Mouse (Mus musculus) brain, embryonic 18.5 days (tissue): ENCODE data around the gene Sstr3.

Source experiments
- DNase-seq: peaks from one replicate; pipeline ENCODE4 v3.0.0-alpha.2; 2012; ENCODE audit warnings: low read depth, low spot score

Gene Sstr3

GRCm38 (mm10) chr15:78544561-78545001 is at the start of gene Sstr3:
Gene Sstr3 (minus strand): TSS chr15:78544685.
- no peak for DNase-seq

- DNase-seq: no peak
Observed at GRCm38 (mm10) chr15:78593896-78594425, 49.5 kb upstream of the Sstr3 start.

- DNase-seq: no peak
Observed at GRCm38 (mm10) chr15:78592452-78592968, 48.0 kb upstream of the Sstr3 start.

- DNase-seq: no peak
Observed at GRCm38 (mm10) chr15:78591680-78592451, 47.4 kb upstream of the Sstr3 start.

GRCm38 (mm10) chr15:78590785-78591184 is 46.3 kb upstream of the Sstr3 start:
- DNase-seq: no peak

GRCm38 (mm10) chr15:78589936-78590335 is 45.5 kb upstream of the Sstr3 start:
- DNase-seq: no peak

- DNase-seq: no peak
Observed at GRCm38 (mm10) chr15:78588900-78589299, 44.4 kb upstream of the Sstr3 start.

GRCm38 (mm10) chr15:78588049-78588448 is 43.6 kb upstream of the Sstr3 start:
- no peak for DNase-seq

- DNase-seq: peak; percentile 37
Observed at GRCm38 (mm10) chr15:78587050-78587994, 42.8 kb upstream of the Sstr3 start.

- DNase-seq: no peak
Observed at GRCm38 (mm10) chr15:78585404-78585803, 40.9 kb upstream of the Sstr3 start.

- no peak for DNase-seq
Observed at GRCm38 (mm10) chr15:78583352-78583751, 38.9 kb upstream of the Sstr3 start.

- no peak for DNase-seq
Observed at GRCm38 (mm10) chr15:78576284-78576810, 31.9 kb upstream of the Sstr3 start.

GRCm38 (mm10) chr15:78572658-78573397 is 28.3 kb upstream of the Sstr3 start, which contains the start of gene Rac2:
Gene Rac2 (minus strand): TSS chr15:78572783.
- DNase-seq: no peak

GRCm38 (mm10) chr15:78572270-78572600 is 27.8 kb upstream of the Sstr3 start:
- DNase-seq: no peak

- DNase-seq: no peak
Observed at GRCm38 (mm10) chr15:78571554-78572269, 27.2 kb upstream of the Sstr3 start.

GRCm38 (mm10) chr15:78570170-78570569 is 25.7 kb upstream of the Sstr3 start:
- no peak for DNase-seq

- no peak for DNase-seq
Observed at GRCm38 (mm10) chr15:78567608-78568120, 23.2 kb upstream of the Sstr3 start.

- no peak for DNase-seq
Observed at GRCm38 (mm10) chr15:78564764-78565435, 20.4 kb upstream of the Sstr3 start.

- DNase-seq: no peak
Observed at GRCm38 (mm10) chr15:78563937-78564336, 19.5 kb upstream of the Sstr3 start.

- DNase-seq: no peak
Observed at GRCm38 (mm10) chr15:78563344-78563743, 18.9 kb upstream of the Sstr3 start.
